Mouse (Mus musculus) heart, adult 2 months (tissue): Measurements from ENCODE around the gene Herc1.

Source experiments
- CTCF ChIP-seq: fragments of 200-600 bp; IDR thresholded peaks from 2 replicates; pipeline ENCODE4 v1.8.1; 2022; ENCODE audit warnings: antibody characterized with exemption, mild to moderate bottlenecking, moderate library complexity
- EP300 ChIP-seq: fragments of 200-500 bp; IDR thresholded peaks from 2 replicates; pipeline ENCODE4 v1.6.1; 2011; ENCODE audit warnings: low read depth, low read length, control low read depth; ENCODE audit not compliant: insufficient read depth
- POLR2A ChIP-seq: fragments of 200-500 bp; IDR thresholded peaks from 2 replicates; pipeline ENCODE4 v1.6.1; 2011; ENCODE audit warnings: mild to moderate bottlenecking, low read depth, low read length, control low read depth; ENCODE audit not compliant: insufficient read depth

GRCm38 (mm10) chr9:66513150-66513549 is 162.9 kb downstream of the Herc1 start:
- peak; percentile 49 for TF ChIP-seq CTCF
- TF ChIP-seq POLR2A = peak; percentile 49; the same call in 1 of the 2 replicates
- TF ChIP-seq EP300 = 0 out of 2 replicates have a peak, but pooled peaks have one; percentile 40
